Mouse (Mus musculus): ENCODE results near the gene Zcwpw1.

Gene Zcwpw1

GRCm38 (mm10) chr5:137787151-137787928, at the start of gene Zcwpw1, which contains the start of gene Mepce:
TSS of gene Zcwpw1 (plus strand) at chr5:137787798.
TSS of gene Mepce (minus strand) at chr5:137787655.
- WGBS = under 1% methylated on average over 48 of the region's 48 CpGs

GRCm38 (mm10) chr5:137738516-137738915, 49.1 kb upstream of the Zcwpw1 start:
- 28% methylated on average over 5 of the region's 5 CpGs for WGBS

- WGBS = 43% methylated on average over 9 of the region's 9 CpGs
These were observed 48.1 kb upstream of the Zcwpw1 start for GRCm38 (mm10) chr5:137739471-137739870.

- WGBS = 19% methylated on average over 10 of the region's 11 CpGs
These were observed 47.1 kb upstream of the Zcwpw1 start for GRCm38 (mm10) chr5:137740506-137740905.

GRCm38 (mm10) chr5:137741023-137741931, 46.3 kb upstream of the Zcwpw1 start, which contains the start of gene Nyap1:
TSS of gene Nyap1 (minus strand) at chr5:137741607.
- WGBS = 1% methylated on average over 71 of the region's 71 CpGs

GRCm38 (mm10) chr5:137742048-137742447, 45.5 kb upstream of the Zcwpw1 start:
- 50% methylated on average over 10 of the region's 10 CpGs for WGBS

GRCm38 (mm10) chr5:137742836-137743235, 44.8 kb upstream of the Zcwpw1 start:
- 94% methylated on average over 6 of the region's 6 CpGs for WGBS

- WGBS = 64% methylated on average over 7 of the region's 7 CpGs
These were observed 43.4 kb upstream of the Zcwpw1 start for GRCm38 (mm10) chr5:137744197-137744596.

GRCm38 (mm10) chr5:137745214-137746171, 42.1 kb upstream of the Zcwpw1 start, which contains the start of gene Tsc22d4:
TSS of gene Tsc22d4 (plus strand) at chr5:137745730.
- WGBS = 2% methylated on average over 28 of the region's 28 CpGs

GRCm38 (mm10) chr5:137746282-137746850, 41.2 kb upstream of the Zcwpw1 start:
- WGBS = under 1% methylated on average over 20 of the region's 20 CpGs

- WGBS = 1% methylated on average over 16 of the region's 16 CpGs
These were observed 40.7 kb upstream of the Zcwpw1 start for GRCm38 (mm10) chr5:137746851-137747325.

GRCm38 (mm10) chr5:137747326-137747961, 40.2 kb upstream of the Zcwpw1 start:
- WGBS = 8% methylated on average over 26 of the region's 26 CpGs

GRCm38 (mm10) chr5:137748130-137748770, 39.3 kb upstream of the Zcwpw1 start:
- 45% methylated on average over 5 of the region's 5 CpGs for WGBS

GRCm38 (mm10) chr5:137749196-137749836, 38.3 kb upstream of the Zcwpw1 start:
- 59% methylated on average over 6 of the region's 6 CpGs for WGBS

GRCm38 (mm10) chr5:137750212-137750611, 37.4 kb upstream of the Zcwpw1 start:
- 96% methylated on average over 7 of the region's 8 CpGs for WGBS

- WGBS = 84% methylated on average over 13 of the region's 13 CpGs
These were observed 36.2 kb upstream of the Zcwpw1 start for GRCm38 (mm10) chr5:137751221-137751887.

- WGBS = 87% methylated on average over 6 of the region's 6 CpGs
These were observed 35.6 kb upstream of the Zcwpw1 start for GRCm38 (mm10) chr5:137751988-137752387.

- WGBS = 83% methylated on average over 13 of the region's 13 CpGs
These were observed 34.3 kb upstream of the Zcwpw1 start for GRCm38 (mm10) chr5:137753111-137753832.
